Mouse (Mus musculus): Measurements from ENCODE around the gene Map3k5. TPM values are rescaled to one million over a fixed set of nuclear protein-coding genes. Genes with fewer than 3 reads are reported as not detected.

Map3k5 gene
- polyA plus RNA-seq, 1 experiment from 2014 or later = 1.8 TPM

DNA sequence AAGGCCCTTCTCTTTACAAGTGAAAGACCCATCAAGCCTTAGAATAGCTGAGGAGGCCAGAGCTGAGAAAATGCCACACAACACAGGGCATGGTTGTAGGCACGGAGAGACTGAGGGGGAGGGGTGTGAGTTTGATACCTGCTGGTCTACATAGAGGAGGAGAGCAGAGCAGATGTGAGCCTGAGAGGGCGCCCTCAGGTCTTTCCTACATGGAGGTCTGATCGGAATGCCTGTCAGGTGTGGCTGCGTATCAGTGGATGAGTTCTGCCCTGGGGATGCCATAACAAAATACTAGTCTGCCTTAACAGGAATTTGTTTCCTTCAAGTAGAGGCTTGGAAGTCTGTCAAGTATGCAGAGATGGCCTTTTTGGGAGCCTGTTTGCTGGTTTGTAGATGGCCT is 251.0 kb downstream of the Map3k5 start:
- H3K4me2 ChIP-seq (replicated peaks) = no peak overlapping the region
- H3K27ac ChIP-seq = no peak overlapping the region
- H3K4me3 ChIP-seq (replicated peaks; ENCODE audit: low read length) = no peak overlapping the region
- DNase-seq (ENCODE audit: low spot score) (no peak), ATAC-seq (ENCODE audit: low FRiP score) (no peak)
- H3K36me3 ChIP-seq (replicated peaks; ENCODE audit: control insufficient read depth, insufficient read depth) = no peaks in the 10 kb centered on the region
- H3K27me3 ChIP-seq (ENCODE audit: control insufficient read depth, insufficient read depth, low read length) = no peaks in the 10 kb centered on the region
- no peak overlapping the region for H3K9ac ChIP-seq
- H3K4me1 ChIP-seq (replicated peaks; ENCODE audit: control insufficient read depth, insufficient read depth, low read length) = peaks cover 10% of the 10 kb centered on the region
- no peaks in the 10 kb centered on the region for H3K9me3 ChIP-seq (ENCODE audit: control insufficient read depth, low read length)
- WGBS = 88% methylated on average over 4 of the region's 4 CpGs

DNA sequence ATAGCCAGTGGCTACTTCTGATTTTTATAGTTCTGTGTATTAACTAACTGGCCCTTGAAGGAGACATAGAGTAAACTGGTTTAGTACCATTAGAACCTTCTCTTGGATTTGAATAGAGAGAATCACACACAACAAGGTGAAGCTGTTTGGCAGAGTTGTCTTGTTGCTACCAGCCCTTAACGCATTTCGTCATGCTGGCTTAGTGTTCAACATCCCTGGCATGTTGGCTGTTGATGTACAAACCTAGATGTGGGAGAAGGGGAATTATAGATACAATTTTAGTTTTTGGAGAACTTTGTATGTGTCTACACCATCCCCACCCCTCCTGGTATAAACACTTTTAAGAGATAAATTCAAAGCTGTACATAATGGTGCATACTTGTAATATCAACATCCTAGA is 251.5 kb downstream of the Map3k5 start:
- Histone ChIP-seq H3K9me3 (ENCODE audit: control insufficient read depth, low read length) (no peaks in the 10 kb centered on the region), H3K9ac (no peak overlapping the region), H3K4me1 (replicated peaks; ENCODE audit: control insufficient read depth, insufficient read depth, low read length) (peaks cover 10% of the 10 kb centered on the region), H3K4me2 (replicated peaks) (no peak overlapping the region), H3K4me3 (replicated peaks; ENCODE audit: low read length) (no peak overlapping the region), H3K36me3 (replicated peaks; ENCODE audit: control insufficient read depth, insufficient read depth) (no peaks in the 10 kb centered on the region), H3K27me3 (ENCODE audit: control insufficient read depth, insufficient read depth, low read length) (no peaks in the 10 kb centered on the region), H3K27ac (no peak overlapping the region)
- no peak for ATAC-seq (ENCODE audit: low FRiP score)
- no peak for DNase-seq (ENCODE audit: low spot score)
- WGBS = 94% methylated on average over 2 of the region's 2 CpGs

DNA sequence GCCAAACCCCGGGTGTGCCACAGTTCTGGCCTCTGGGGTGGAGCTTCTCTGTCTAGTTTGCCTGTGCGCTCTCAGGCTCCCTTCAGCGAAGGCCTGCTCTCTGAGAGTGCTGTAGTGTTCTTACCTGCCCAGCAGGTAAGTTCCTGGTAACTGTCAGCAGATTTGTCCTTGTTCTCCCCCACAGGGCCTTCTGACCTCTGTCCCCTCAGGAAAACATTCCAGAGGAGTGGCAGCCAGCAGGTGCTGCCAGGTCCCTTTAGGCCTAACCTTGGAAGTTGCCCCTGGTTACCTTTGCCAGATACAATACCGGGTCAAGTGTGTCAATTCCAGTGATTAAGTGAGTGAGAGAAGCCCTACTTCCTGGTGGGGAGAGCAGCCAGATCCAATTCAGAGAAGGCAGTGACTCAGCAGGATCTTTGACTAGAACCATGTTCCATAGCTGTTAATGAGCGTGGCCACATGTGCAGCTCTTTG is 252.6 kb downstream of the Map3k5 start:
- DNase-seq (ENCODE audit: low spot score) = no peak
- 88% methylated on average over 5 of the region's 5 CpGs for WGBS
- ATAC-seq (ENCODE audit: low FRiP score) = no peak
- H3K9ac ChIP-seq = no peak overlapping the region
- no peaks in the 10 kb centered on the region for H3K36me3 ChIP-seq (replicated peaks; ENCODE audit: control insufficient read depth, insufficient read depth)
- H3K27me3 ChIP-seq (ENCODE audit: control insufficient read depth, insufficient read depth, low read length) = no peaks in the 10 kb centered on the region
- H3K4me3 ChIP-seq (replicated peaks; ENCODE audit: low read length) = no peak overlapping the region
- H3K4me2 ChIP-seq (replicated peaks) = no peak overlapping the region
- H3K9me3 ChIP-seq (ENCODE audit: control insufficient read depth, low read length) = no peaks in the 10 kb centered on the region
- H3K27ac ChIP-seq = no peak overlapping the region
- peaks cover 6% of the 10 kb centered on the region for H3K4me1 ChIP-seq (replicated peaks; ENCODE audit: control insufficient read depth, insufficient read depth, low read length)

DNA sequence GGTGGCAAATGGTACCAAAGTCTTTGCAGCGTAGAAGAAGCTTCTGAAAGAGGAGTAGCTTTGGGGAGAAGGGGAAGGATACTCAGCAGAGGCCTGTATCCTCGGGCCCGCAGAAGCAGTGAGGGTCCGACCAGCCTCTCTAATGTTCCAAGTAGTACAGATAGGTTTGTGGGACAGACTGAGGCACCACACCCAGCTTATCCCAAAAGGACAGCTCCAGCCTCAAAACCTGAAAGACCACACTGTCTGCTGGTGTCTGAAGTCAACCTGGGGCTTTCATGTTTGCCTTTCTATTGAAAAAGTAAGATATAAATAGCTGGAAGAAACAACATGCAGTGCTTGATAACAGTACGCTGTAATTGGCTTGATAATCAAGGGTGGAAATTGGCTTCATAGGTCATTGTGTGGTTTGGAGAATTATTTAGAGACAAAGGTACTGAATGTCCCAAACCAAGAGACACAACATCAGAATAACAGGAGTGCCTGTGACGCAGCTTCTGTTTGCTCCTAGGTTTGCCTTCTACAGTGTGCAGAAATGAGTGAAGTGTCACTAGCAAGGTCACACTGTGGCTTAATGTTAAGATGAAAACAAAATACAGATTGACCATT is 256.0 kb downstream of the Map3k5 start:
- H3K9me3 ChIP-seq (ENCODE audit: control insufficient read depth, low read length) = no peaks in the 10 kb centered on the region
- ATAC-seq (ENCODE audit: low FRiP score) = no peak
- 91% methylated on average over 6 of the region's 6 CpGs for WGBS

More for the DNA sequence above, 256.0 kb downstream of the Map3k5 start:
- Histone ChIP-seq H3K4me3 (replicated peaks; ENCODE audit: low read length) (no peak overlapping the region), H3K9ac (no peak overlapping the region), H3K4me2 (replicated peaks) (no peak overlapping the region), H3K36me3 (replicated peaks; ENCODE audit: control insufficient read depth, insufficient read depth) (no peaks in the 10 kb centered on the region), H3K4me1 (replicated peaks; ENCODE audit: control insufficient read depth, insufficient read depth, low read length) (0 out of 2 replicates have a peak, but pooled peaks cover 2% of the 10 kb centered on the region), H3K27ac (no peak overlapping the region), H3K27me3 (ENCODE audit: control insufficient read depth, insufficient read depth, low read length) (no peaks in the 10 kb centered on the region)
- no peak for DNase-seq (ENCODE audit: low spot score)

Other genes with a start within 250 kb of the Map3k5 start
- gene Il20ra, start 221.9 kb upstream of the Map3k5 start, polyA plus RNA-seq (2014; fragmentation: Nextera tagmentation; extraction: Ambion mirVana) = 0.27 and 0.48 TPM in 2 replicates
- 1.8 and 2.5 TPM in 2 replicates for gene Slc35d3, start 83.0 kb upstream of the Map3k5 start, polyA plus RNA-seq (2014; fragmentation: Nextera tagmentation; extraction: Ambion mirVana)
- gene Pex7, start 26.8 kb upstream of the Map3k5 start, polyA plus RNA-seq (2014; fragmentation: Nextera tagmentation; extraction: Ambion mirVana) = 29.0 and 32.2 TPM in 2 replicates
- 7.2 and 8.7 TPM in 2 replicates for gene Map7, start 214.0 kb downstream of the Map3k5 start, polyA plus RNA-seq (2014; fragmentation: Nextera tagmentation; extraction: Ambion mirVana)

Measured in hindbrain, embryonic 14.5 days (tissue).